Mouse (Mus musculus) liver (tissue): ENCODE results near the gene Olfr1188.
"Not testable (repeated sequence)": the region's sequence is repeated elsewhere in the genome, so short reads cannot be mapped to it uniquely, and the experiment has no call there.

Experiments
- DNase-seq: peaks from one replicate; pipeline ENCODE4 v3.0.0-alpha.2; 2020; ENCODE audit warnings: mixed read lengths

Gene Olfr1188

DNA sequence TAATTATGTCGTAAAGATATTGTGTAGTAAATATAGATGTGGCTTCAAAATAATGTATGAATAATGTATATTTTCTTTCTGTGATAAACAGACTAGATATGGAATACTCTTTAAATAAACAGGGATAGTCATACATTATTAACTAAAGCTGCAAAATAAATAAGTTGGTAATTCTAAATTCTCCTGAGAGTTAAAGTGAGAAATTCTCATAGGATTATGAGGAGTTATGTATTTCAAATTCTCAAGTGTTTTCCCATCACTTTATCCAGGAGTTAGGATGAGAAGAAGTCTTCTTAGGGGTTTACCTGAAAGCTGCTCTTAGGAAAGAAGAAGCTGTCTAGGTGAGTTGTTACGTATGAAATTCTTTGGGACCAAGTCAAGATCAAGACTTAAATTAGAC lies at the start of gene Olfr1188:
Olfr1188 (plus strand) TSS at position 301 of the 400 bp plus-strand sequence.
- DNase-seq: no peak

DNA sequence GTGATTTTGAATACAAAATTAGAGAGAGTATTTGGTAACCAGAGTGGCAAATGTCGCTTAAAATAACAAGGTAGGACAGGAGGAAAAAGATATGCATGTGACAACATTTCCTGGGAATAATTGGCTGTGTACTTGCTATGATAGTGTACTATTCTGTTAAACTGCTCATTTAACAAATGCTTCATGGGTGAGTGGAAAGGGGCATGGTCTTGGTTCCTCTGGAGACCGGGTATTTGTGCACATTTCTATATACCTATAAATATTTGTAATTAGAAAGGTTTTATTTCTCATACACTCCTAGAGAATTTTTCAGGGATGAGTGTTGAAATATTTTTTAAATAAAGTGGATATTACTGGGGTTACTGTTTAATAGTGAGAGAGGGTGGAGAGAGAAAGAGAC lies 38.5 kb upstream of the Olfr1188 start, which contains the start of gene Olfr1186:
Olfr1186 (plus strand) TSS at position 301 of the 400 bp plus-strand sequence.
- no peak for DNase-seq

DNA sequence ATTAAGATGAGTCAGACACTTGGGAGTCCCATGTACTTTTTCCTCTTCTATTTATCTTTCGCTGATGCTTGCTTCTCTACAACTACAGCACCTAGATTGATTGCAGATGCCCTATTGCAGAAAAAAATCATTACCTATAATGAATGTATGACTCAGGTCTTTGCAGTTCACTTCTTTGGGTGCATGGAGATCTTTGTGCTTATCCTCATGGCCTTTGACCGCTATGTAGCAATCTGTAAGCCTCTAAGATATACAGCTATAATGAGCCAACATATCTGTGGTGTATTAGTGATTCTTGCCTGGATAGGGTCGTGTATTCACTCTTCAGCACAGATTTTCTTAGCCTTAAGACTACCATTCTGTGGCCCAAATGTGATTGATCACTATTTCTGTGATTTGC lies 31.0 kb upstream of the Olfr1188 start:
- DNase-seq: no peak

DNA sequence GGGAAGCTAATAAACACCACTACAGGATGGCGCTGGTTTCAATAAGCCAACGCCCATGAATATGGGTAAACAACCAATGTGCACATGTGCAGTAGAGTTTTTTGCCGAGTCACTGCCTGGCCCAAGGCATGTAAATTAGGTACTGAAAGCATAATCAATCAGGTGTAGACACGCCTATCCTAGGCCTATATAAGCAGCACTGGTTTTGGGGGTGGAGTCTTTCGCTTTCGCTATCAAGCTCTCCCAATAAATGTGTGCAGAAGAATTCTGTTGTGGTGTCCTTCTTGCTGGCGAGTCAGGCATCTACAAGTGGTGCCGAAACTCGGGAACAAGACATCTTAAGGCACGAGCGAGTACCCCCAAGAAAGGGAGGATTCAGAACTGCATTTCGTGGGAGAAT lies 16.0 kb downstream of the Olfr1188 start:
- DNase-seq: not testable (repeated sequence)

DNA sequence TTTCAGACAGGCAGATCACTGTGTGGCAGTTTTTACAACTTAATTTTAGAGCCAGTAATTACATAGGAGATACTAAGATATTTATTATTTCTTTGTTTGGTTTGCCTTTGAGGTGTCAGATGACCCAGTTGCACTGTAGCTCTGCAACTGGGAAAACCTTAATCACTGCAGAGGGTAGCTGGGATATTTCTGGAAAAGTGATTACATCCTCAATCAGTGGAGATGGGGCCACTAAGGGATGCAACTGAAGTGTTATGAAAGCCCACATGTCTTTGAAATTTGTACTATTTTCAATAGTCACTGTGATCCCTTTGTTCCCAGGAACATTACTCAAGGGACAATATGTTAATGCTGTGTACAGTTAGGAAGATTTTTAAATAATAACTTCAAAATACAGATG lies 29.4 kb downstream of the Olfr1188 start, which contains the start of gene Olfr1189:
Olfr1189 (plus strand) TSS at position 301 of the 400 bp plus-strand sequence.
- no peak for DNase-seq
